Mouse (Mus musculus) liver, adult 2 months (tissue): ENCODE data around the gene Trim2. TPM values are rescaled to one million over a fixed set of nuclear protein-coding genes. Genes with fewer than 3 reads are reported as not detected.

ENCODE experiments used
- DNase-seq: peaks from one replicate; pipeline ENCODE4 v3.0.0-alpha.2; 2011; ENCODE audit warnings: low read depth, low spot score; ENCODE audit errors: extremely low read depth
- H3K27ac ChIP-seq: fragments of 200-500 bp; replicated peaks from 2 replicates; pipeline ENCODE4 v1.5.1; 2012; ENCODE audit warnings: low read depth, mild to moderate bottlenecking, control low read depth, inconsistent platforms, low read length; ENCODE audit not compliant: insufficient read depth
- H3K27me3 ChIP-seq: fragments of 200-500 bp; 2 replicates; pipeline ENCODE4 v1.6.1; 2012; ENCODE audit warnings: mild to moderate bottlenecking, moderate library complexity, low read length, inconsistent platforms; ENCODE audit not compliant: control insufficient read depth, insufficient read depth
- H3K36me3 ChIP-seq: fragments of 200-500 bp; 2 replicates; pipeline ENCODE4 v1.6.1; 2012; ENCODE audit warnings: low read length, inconsistent platforms; ENCODE audit not compliant: control insufficient read depth, insufficient read depth
- H3K4me1 ChIP-seq: fragments of 200-500 bp; 2 replicates; pipeline ENCODE4 v1.6.1; 2011; ENCODE audit warnings: low read length; ENCODE audit not compliant: control insufficient read depth, insufficient read depth
- H3K4me3 ChIP-seq: fragments of 200-500 bp; 2 replicates; pipeline ENCODE4 v1.5.1; 2011; ENCODE audit warnings: low read depth, mild to moderate bottlenecking, control low read depth, low read length, moderate library complexity; ENCODE audit not compliant: insufficient read depth
- H3K79me2 ChIP-seq: fragments of 200-500 bp; 2 replicates; pipeline ENCODE4 v1.6.1; 2012; ENCODE audit warnings: inconsistent platforms, mild to moderate bottlenecking, low read length, moderate library complexity; ENCODE audit not compliant: control insufficient read depth, insufficient read depth
- H3K9ac ChIP-seq: fragments of 200-500 bp; 2 replicates; pipeline ENCODE4 v1.6.1; 2012; ENCODE audit warnings: low read depth, mild to moderate bottlenecking, control low read depth, inconsistent platforms, low read length
- CTCF ChIP-seq: fragments of 200-500 bp; IDR thresholded peaks from 2 replicates; pipeline ENCODE4 v1.5.1; 2011; ENCODE audit warnings: low read depth, low read length, control low read depth
- POLR2A ChIP-seq: fragments of 200-500 bp; IDR thresholded peaks from 2 replicates; pipeline ENCODE4 v1.6.1; 2011; ENCODE audit warnings: low read length, control low read depth; ENCODE audit not compliant: insufficient read depth; ENCODE audit errors: extremely low read depth
- WGBS: fragments of 180-500 bp; shearing (Covaris S2); methylation state at CpG from one replicate; pipeline ENCODE4 v1.1.7; 2018; 5-methylcytosine and 5-hydroxymethylcytosine counted together
- polyA plus RNA-seq: library from polyadenylated mRNA; depleted of rRNA; stranded (reverse); fragments of >200 nt; gene quantifications from 2 replicates; pipeline ENCODE4 v1.2.3, GENCODE M21; 2012; rRNA removed
- total RNA-seq: library from RNA; depleted of rRNA; stranded (reverse); fragments of >200 nt; gene quantifications from 2 replicates; pipeline ENCODE4 v1.2.3, GENCODE M21; 2014; rRNA removed

The Trim2 gene
- total and polyA plus RNA-seq, 2 experiments: 10.0 to 27.4 TPM

DNA sequence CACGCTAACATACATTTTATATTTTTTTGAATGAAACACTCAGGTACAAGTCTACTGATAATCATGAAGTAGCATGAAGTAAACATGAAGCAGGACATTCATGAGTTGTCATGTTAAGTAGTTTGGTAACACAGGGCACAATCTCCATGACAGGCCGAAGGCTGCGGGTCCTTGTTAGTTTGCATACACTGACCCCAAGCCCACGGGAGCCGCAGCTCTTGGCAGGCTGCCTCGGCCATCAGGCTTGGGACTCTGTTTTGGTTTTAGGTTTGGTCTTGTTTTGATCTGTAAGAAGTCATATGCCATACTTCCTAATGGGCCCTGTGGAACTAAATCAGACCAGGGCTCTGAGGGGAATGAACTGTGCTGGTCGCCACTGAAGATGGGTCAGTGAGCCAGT is 188.0 kb downstream of the Trim2 start:
- no peak for DNase-seq
- Histone ChIP-seq H3K79me2 (no peaks in the 10 kb centered on the region), H3K4me1 (no peaks in the 10 kb centered on the region), H3K27ac (no peak overlapping the region), H3K36me3 (no peaks in the 10 kb centered on the region), H3K9ac (no peak overlapping the region), H3K4me3 (no peak overlapping the region), H3K27me3 (no peaks in the 10 kb centered on the region)
- TF ChIP-seq CTCF (no peak), POLR2A (no peak)
- WGBS: 59% methylated on average over 7 of the region's 7 CpGs

DNA sequence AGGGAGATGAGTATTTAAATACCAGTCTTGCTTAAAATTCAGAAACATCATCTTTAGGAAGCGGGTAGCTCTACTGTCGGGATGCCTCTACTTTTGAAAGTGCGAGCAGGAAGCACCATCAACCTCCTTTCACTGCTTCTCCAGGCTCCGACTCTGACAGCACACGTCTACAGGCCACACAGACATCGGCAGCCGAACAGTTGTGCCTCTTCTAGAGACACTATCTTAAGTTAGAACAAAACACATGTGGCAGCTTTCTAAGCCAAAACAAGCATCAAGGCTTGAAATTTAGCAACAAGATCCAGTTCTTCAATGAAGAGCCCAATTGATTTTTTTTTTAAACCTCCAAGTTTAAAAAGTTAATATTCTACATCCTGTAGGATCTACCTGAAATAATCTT is 188.5 kb downstream of the Trim2 start:
- no peak overlapping the region for H3K27ac ChIP-seq
- DNase-seq: no peak
- H3K36me3 ChIP-seq: no peaks in the 10 kb centered on the region
- no peaks in the 10 kb centered on the region for H3K4me1 ChIP-seq
- WGBS: 85% methylated on average over 7 of the region's 7 CpGs
- no peaks in the 10 kb centered on the region for H3K27me3 ChIP-seq
- TF ChIP-seq CTCF (no peak), POLR2A (no peak)
- no peak overlapping the region for H3K9ac ChIP-seq
- H3K4me3 ChIP-seq: no peak overlapping the region
- H3K79me2 ChIP-seq: no peaks in the 10 kb centered on the region

Other genes with a start within 250 kb of the Trim2 start
- gene Mnd1, start 151.1 kb downstream of the Trim2 start, total RNA-seq: 7.4 and 7.5 TPM in 2 replicates
- gene Mnd1, start 151.1 kb downstream of the Trim2 start, polyA plus RNA-seq: 0.84 and 1.2 TPM in 2 replicates
- 0.27 TPM in 1 of 2 replicates, not detected in the other for gene Gm6525, start 132.8 kb downstream of the Trim2 start, total RNA-seq
- not detected in 2 replicates for gene Gm6525, start 132.8 kb downstream of the Trim2 start, polyA plus RNA-seq
- 0.07 and 0.09 TPM in 2 replicates for gene Fhdc1, start 173.6 kb upstream of the Trim2 start, total RNA-seq
- gene Fhdc1, start 173.6 kb upstream of the Trim2 start, polyA plus RNA-seq: 0.09 and 0.18 TPM in 2 replicates